Mouse (Mus musculus) C2C12 (cell line): ENCODE results near the gene Tex36.

Experiments
- CTCF ChIP-seq: IDR thresholded peaks from one replicate; pipeline ENCODE4 v1.5.1; 2011; ENCODE audit not compliant: control insufficient read depth, insufficient read depth, insufficient read length
- MYOG ChIP-seq: IDR thresholded peaks from one replicate; pipeline ENCODE4 v1.6.1; 2011; ENCODE audit not compliant: control insufficient read depth, insufficient read length; ENCODE audit errors: extremely low read depth
- USF1 ChIP-seq: IDR thresholded peaks from one replicate; pipeline ENCODE4 v1.6.1; 2011; ENCODE audit warnings: low read depth, mild to moderate bottlenecking, control low read depth, moderate library complexity

- no peak for TF ChIP-seq CTCF
- no peak for TF ChIP-seq USF1
- no peak for TF ChIP-seq MYOG
Measured at GRCm38 (mm10) chr7:133632476-133632875, 30.5 kb upstream of the Tex36 start.
